Mouse (Mus musculus): ENCODE measurements around the gene Hist1h3f. TPM values are rescaled to one million over a fixed set of nuclear protein-coding genes. Genes with fewer than 3 reads are reported as not detected.

The Hist1h3f gene
- polyA plus RNA-seq, 1 experiment from 2014 or later, result 3.2 TPM

- H3K4me1 ChIP-seq (replicated peaks), result peaks cover 22% of the 10 kb centered on the region
- WGBS, result 4% methylated on average over 14 of the region's 14 CpGs
- peak overlapping the region; percentile 34; the same call in 1 of the 2 replicates for H3K9ac ChIP-seq (replicated peaks)
- no peaks in the 10 kb centered on the region for H3K36me3 ChIP-seq
- H3K4me2 ChIP-seq, result peak overlapping the region; percentile 56
- no peaks in the 10 kb centered on the region for H3K27me3 ChIP-seq
- H3K9me3 ChIP-seq, result no peaks in the 10 kb centered on the region
- H3K4me3 ChIP-seq (replicated peaks), result peak overlapping the region; percentile 36
- no peak for ATAC-seq (ENCODE audit: insufficient number of reproducible peaks, insufficient read depth, low FRiP score, low TSS enrichment, low read depth)
- peak overlapping the region; percentile 69 for H3K27ac ChIP-seq
Measured at GRCm38 (mm10) chr13:23505662-23506345, 38.0 kb upstream of the Hist1h3f start.

- 2% methylated on average over 13 of the region's 13 CpGs for WGBS
- Histone ChIP-seq H3K4me1 (replicated peaks) (peaks cover 22% of the 10 kb centered on the region), H3K4me2 (peak overlapping the region; percentile 56), H3K9me3 (no peaks in the 10 kb centered on the region), H3K36me3 (no peaks in the 10 kb centered on the region), H3K9ac (replicated peaks) (no peak overlapping the region), H3K27me3 (no peaks in the 10 kb centered on the region), H3K4me3 (replicated peaks) (peak overlapping the region; percentile 36), H3K27ac (no peak overlapping the region)
- no peak for ATAC-seq (ENCODE audit: insufficient number of reproducible peaks, insufficient read depth, low FRiP score, low TSS enrichment, low read depth)
Measured at GRCm38 (mm10) chr13:23506351-23506750, 37.5 kb upstream of the Hist1h3f start.

GRCm38 (mm10) chr13:23506819-23507515 is 36.9 kb upstream of the Hist1h3f start:
- Histone ChIP-seq H3K9ac (replicated peaks) (no peak overlapping the region), H3K27me3 (no peaks in the 10 kb centered on the region), H3K9me3 (no peaks in the 10 kb centered on the region), H3K36me3 (no peaks in the 10 kb centered on the region), H3K4me1 (replicated peaks) (peaks cover 22% of the 10 kb centered on the region), H3K27ac (no peak overlapping the region), H3K4me2 (peak overlapping the region; percentile 56; the same call in 1 of the 2 replicates), H3K4me3 (replicated peaks) (0 out of 2 replicates have a peak overlapping the region, but pooled peaks have one; percentile 36)
- no peak for ATAC-seq (ENCODE audit: insufficient number of reproducible peaks, insufficient read depth, low FRiP score, low TSS enrichment, low read depth)
- 22% methylated on average over 14 of the region's 14 CpGs for WGBS

GRCm38 (mm10) chr13:23510127-23510526 is 33.7 kb upstream of the Hist1h3f start:
- Histone ChIP-seq H3K9ac (replicated peaks) (no peak overlapping the region), H3K36me3 (no peaks in the 10 kb centered on the region), H3K4me1 (replicated peaks) (peaks cover 19% of the 10 kb centered on the region), H3K4me2 (no peak overlapping the region), H3K27me3 (no peaks in the 10 kb centered on the region), H3K9me3 (no peaks in the 10 kb centered on the region), H3K4me3 (replicated peaks) (no peak overlapping the region), H3K27ac (no peak overlapping the region)
- 33% methylated on average over 1 of the region's 1 CpGs for WGBS
- no peak for ATAC-seq (ENCODE audit: insufficient number of reproducible peaks, insufficient read depth, low FRiP score, low TSS enrichment, low read depth)

DNA sequence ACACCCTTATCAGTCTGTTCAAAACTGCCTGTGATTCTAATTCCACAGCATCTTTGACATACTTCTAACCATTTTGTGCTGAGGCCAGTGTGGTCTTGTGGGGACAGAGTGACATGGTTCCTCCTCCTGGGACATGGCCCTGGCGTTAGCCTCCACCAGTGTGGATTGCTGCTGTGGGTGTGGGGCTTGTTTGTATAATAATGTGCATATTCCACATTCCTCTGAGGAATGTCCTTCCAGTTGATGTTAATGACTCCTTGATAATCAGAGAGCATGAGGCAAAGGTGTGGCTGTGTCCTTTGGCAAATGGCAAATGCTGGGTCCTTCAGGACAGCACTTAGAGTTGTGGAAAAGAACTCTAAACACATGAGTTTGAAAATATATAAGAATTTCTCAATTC is 30.3 kb upstream of the Hist1h3f start:
- 96% methylated on average over 1 of the region's 1 CpGs for WGBS
- H3K27ac ChIP-seq, result no peak overlapping the region
- no peak for ATAC-seq (ENCODE audit: insufficient number of reproducible peaks, insufficient read depth, low FRiP score, low TSS enrichment, low read depth)
- no peak overlapping the region for H3K4me3 ChIP-seq (replicated peaks)
- no peak overlapping the region for H3K4me2 ChIP-seq
- H3K9me3 ChIP-seq, result no peaks in the 10 kb centered on the region
- no peak overlapping the region for H3K9ac ChIP-seq (replicated peaks)
- no peaks in the 10 kb centered on the region for H3K36me3 ChIP-seq
- H3K27me3 ChIP-seq, result no peaks in the 10 kb centered on the region
- H3K4me1 ChIP-seq (replicated peaks), result 0 out of 2 replicates have a peak, but pooled peaks cover 4% of the 10 kb centered on the region

DNA sequence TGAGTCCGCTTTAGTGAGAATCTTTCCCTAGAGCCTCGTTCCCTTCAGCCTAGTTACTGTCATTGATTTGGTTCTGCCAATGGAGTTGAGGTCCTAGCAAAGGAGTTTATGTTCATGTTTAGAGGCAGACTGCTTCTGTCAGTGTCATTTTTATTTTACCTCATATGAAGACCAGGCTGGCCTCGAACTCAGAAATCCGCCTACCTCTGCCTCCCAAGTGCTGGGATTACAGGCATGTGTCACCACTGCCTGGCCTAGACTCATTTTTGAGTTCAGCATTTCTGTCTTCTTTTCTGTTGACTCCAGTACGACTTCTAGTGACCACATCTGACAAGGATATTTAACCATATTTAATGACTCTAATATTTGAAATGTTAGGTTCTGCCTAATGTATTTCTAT is 28.6 kb upstream of the Hist1h3f start:
- Histone ChIP-seq H3K4me3 (replicated peaks) (no peak overlapping the region), H3K4me2 (no peak overlapping the region), H3K9me3 (no peaks in the 10 kb centered on the region), H3K9ac (replicated peaks) (no peak overlapping the region), H3K27ac (no peak overlapping the region), H3K27me3 (no peaks in the 10 kb centered on the region), H3K36me3 (no peaks in the 10 kb centered on the region), H3K4me1 (replicated peaks) (peaks cover under 1% of the 10 kb centered on the region; the same call in 1 of the 2 replicates)
- no peak for ATAC-seq (ENCODE audit: insufficient number of reproducible peaks, insufficient read depth, low FRiP score, low TSS enrichment, low read depth)
- 72% methylated on average over 5 of the region's 5 CpGs for WGBS

- H3K9ac ChIP-seq (replicated peaks), result peak overlapping the region; percentile 60
- no peaks in the 10 kb centered on the region; the same call in 1 of the 2 replicates for H3K4me1 ChIP-seq (replicated peaks)
Measured at GRCm38 (mm10) chr13:23515826-23516620, 27.8 kb upstream of the Hist1h3f start.

DNA sequence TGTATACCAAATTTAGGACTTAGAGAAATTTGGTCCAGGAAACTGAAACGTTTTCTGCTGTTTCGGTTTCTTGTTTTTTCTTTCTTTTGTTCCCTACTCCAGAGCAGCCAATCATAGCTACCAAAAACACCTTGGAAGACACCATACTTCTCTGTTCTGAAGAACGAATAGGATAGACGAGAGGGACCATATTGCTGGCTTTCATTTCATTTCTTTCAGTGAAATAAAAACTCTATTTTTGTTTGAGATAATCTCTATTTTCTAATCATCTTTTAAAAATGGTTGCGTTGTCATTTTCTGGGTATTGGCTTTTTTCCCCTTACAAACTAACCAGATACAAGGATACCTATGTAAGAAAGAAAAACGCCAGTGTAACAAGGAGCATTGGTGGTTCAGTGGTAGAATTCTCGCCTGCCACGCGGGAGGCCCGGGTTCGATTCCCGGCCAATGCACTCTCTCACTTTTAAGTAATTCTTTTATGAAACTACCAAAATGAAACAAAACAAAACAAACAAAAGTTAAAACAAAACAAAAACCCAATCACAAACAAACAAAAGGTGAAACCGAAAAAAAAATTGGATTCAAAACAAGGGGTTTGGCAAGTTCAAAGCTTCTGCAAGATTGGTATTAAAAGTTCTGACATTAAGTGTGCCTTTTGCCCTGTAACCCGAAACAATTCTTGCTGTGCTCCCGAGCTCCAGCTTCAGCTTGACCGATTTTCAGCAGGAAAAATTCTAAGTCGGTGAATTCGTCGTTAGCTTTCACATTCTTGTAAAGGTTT is 26.8 kb upstream of the Hist1h3f start:
- 0 out of 2 replicates have a peak overlapping the region, but pooled peaks have one; percentile 37 for H3K9ac ChIP-seq (replicated peaks)
- WGBS, result under 1% methylated on average over 19 of the region's 19 CpGs
- H3K27ac ChIP-seq, result peak overlapping the region; percentile 84

More at GRCm38 (mm10) chr13:23515826-23516620, 27.8 kb upstream of the Hist1h3f start:
- Histone ChIP-seq H3K36me3 (no peaks in the 10 kb centered on the region), H3K27ac (0 out of 2 replicates have a peak overlapping the region, but pooled peaks have one; percentile 72), H3K9me3 (no peaks in the 10 kb centered on the region), H3K27me3 (no peaks in the 10 kb centered on the region), H3K4me3 (replicated peaks) (peak overlapping the region; percentile 48), H3K4me2 (peak overlapping the region; percentile 59)
- ATAC-seq (ENCODE audit: insufficient number of reproducible peaks, insufficient read depth, low FRiP score, low TSS enrichment, low read depth), result no peak
- WGBS, result 45% methylated on average over 15 of the region's 15 CpGs

GRCm38 (mm10) chr13:23517603-23518294 is 26.1 kb upstream of the Hist1h3f start:
- Histone ChIP-seq H3K4me1 (replicated peaks) (no peaks in the 10 kb centered on the region; the same call in 1 of the 2 replicates), H3K4me3 (replicated peaks) (peak overlapping the region; percentile 48), H3K27me3 (no peaks in the 10 kb centered on the region), H3K4me2 (peak overlapping the region; percentile 75), H3K9ac (replicated peaks) (0 out of 2 replicates have a peak overlapping the region, but pooled peaks have one; percentile 37), H3K27ac (peak overlapping the region; percentile 84), H3K9me3 (no peaks in the 10 kb centered on the region), H3K36me3 (no peaks in the 10 kb centered on the region)
- peak; percentile 76 for ATAC-seq (ENCODE audit: insufficient number of reproducible peaks, insufficient read depth, low FRiP score, low TSS enrichment, low read depth)
- under 1% methylated on average over 27 of the region's 27 CpGs for WGBS

More for the DNA sequence above, 26.8 kb upstream of the Hist1h3f start:
- Histone ChIP-seq H3K9me3 (no peaks in the 10 kb centered on the region), H3K36me3 (no peaks in the 10 kb centered on the region), H3K4me2 (peak overlapping the region; percentile 75), H3K4me3 (replicated peaks) (peak overlapping the region; percentile 48), H3K27me3 (no peaks in the 10 kb centered on the region), H3K4me1 (replicated peaks) (no peaks in the 10 kb centered on the region; the same call in 1 of the 2 replicates)
- no peak for ATAC-seq (ENCODE audit: insufficient number of reproducible peaks, insufficient read depth, low FRiP score, low TSS enrichment, low read depth)

- Histone ChIP-seq H3K9me3 (no peaks in the 10 kb centered on the region), H3K9ac (replicated peaks) (no peak overlapping the region), H3K27me3 (no peaks in the 10 kb centered on the region), H3K36me3 (no peaks in the 10 kb centered on the region), H3K4me2 (peak overlapping the region; percentile 75), H3K4me3 (replicated peaks) (peak overlapping the region; percentile 48), H3K4me1 (replicated peaks) (no peaks in the 10 kb centered on the region; the same call in 1 of the 2 replicates), H3K27ac (no peak overlapping the region)
- ATAC-seq (ENCODE audit: insufficient number of reproducible peaks, insufficient read depth, low FRiP score, low TSS enrichment, low read depth), result no peak
- WGBS, result under 1% methylated on average over 6 of the region's 6 CpGs
Measured at GRCm38 (mm10) chr13:23518295-23518603, 25.6 kb upstream of the Hist1h3f start.

Measured in limb, embryonic 12.5 days (tissue).